Mouse (Mus musculus): ENCODE results near the gene Ddit4l.
"Not testable (repeated sequence)": the region's sequence is repeated elsewhere in the genome, so short reads cannot be mapped to it uniquely, and the experiment has no call there.

The Ddit4l gene

GRCm38 (mm10) chr3:137649112-137649511 lies 27.7 kb downstream of the Ddit4l start:
- no peak for DNase-seq

- no peak for DNase-seq
Observed at GRCm38 (mm10) chr3:137652853-137653252, 31.4 kb downstream of the Ddit4l start.

GRCm38 (mm10) chr3:137671224-137671623 lies 49.8 kb downstream of the Ddit4l start, which contains the start of gene Gm21962:
Gm21962 (plus strand) TSS chr3:137671524.
- DNase-seq: not testable (repeated sequence)

All from lung, postnatal 36 days (tissue).